Mouse (Mus musculus) heart, adult 2 months (tissue): ENCODE results near the gene Nfe2l3.
A peak's percentile ranks its signal among the peaks of the same experiment; 100 is the strongest.

Source experiments
- CTCF ChIP-seq: fragments of 200-600 bp; IDR thresholded peaks from 2 replicates; pipeline ENCODE4 v1.8.1; 2022; ENCODE audit warnings: antibody characterized with exemption, mild to moderate bottlenecking, moderate library complexity
- EP300 ChIP-seq: fragments of 200-500 bp; IDR thresholded peaks from 2 replicates; pipeline ENCODE4 v1.6.1; 2011; ENCODE audit warnings: low read depth, low read length, control low read depth; ENCODE audit not compliant: insufficient read depth
- POLR2A ChIP-seq: fragments of 200-500 bp; IDR thresholded peaks from 2 replicates; pipeline ENCODE4 v1.6.1; 2011; ENCODE audit warnings: mild to moderate bottlenecking, low read depth, low read length, control low read depth; ENCODE audit not compliant: insufficient read depth

DNA sequence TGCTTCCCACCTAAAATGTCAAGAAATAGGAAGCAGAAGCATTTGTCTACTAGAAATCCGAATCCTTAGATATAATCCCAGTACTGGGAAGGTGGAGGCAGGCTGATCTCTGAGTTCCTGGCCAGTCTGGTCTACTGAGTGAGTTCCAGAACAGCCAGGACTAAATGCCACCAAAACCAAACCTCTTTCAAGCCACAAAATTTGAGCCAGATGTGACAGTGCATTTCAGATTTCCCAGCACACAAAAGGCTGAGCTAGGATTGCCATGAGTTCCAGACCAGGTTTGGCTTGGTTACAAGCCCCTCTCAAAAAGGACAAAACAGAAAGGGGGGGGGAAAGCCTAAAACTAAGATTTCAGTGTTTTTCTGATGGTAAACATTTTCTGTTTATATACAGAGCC is 23.7 kb downstream of the Nfe2l3 start:
- TF ChIP-seq CTCF, result no peak
- TF ChIP-seq POLR2A, result peak; percentile 28; the same call in 1 of the 2 replicates
- TF ChIP-seq EP300, result no peak
